Mouse (Mus musculus): ENCODE results near the gene Mrtfa. TPM values are rescaled to one million over a fixed set of nuclear protein-coding genes. Genes with fewer than 3 reads are reported as not detected.

Mrtfa gene
- 10 to 100 TPM; 73.0 to 81.7 TPM for polyA plus RNA-seq (2017; shearing (Covaris generic))

GRCm38 (mm10) chr15:81190630-81191178 lies at the start of gene Mrtfa:
TSS of gene Mrtfa (minus strand) at chr15:81190757.

GRCm38 (mm10) chr15:81235086-81235920 lies 44.7 kb upstream of the Mrtfa start, which contains the start of gene Mchr1:
TSS of gene Mchr1 (plus strand) at chr15:81235499.

GRCm38 (mm10) chr15:80977620-80978334 lies 212.8 kb downstream of the Mrtfa start, which contains the start of gene Sgsm3:
TSS of gene Sgsm3 (plus strand) at chr15:80977765.

Other genes with a start within 250 kb of the Mrtfa start
- 100 to 1,000 TPM; 147 to 150 TPM for gene Adsl, start 242.3 kb downstream of the Mrtfa start, polyA plus RNA-seq (2017; shearing (Covaris generic))
- 1 to 10 TPM; 1.8 to 4.6 TPM for gene Sgsm3, start 213.0 kb downstream of the Mrtfa start, polyA plus RNA-seq (2017; shearing (Covaris generic))
- gene Mchr1, start 44.7 kb upstream of the Mrtfa start, polyA plus RNA-seq (2017; shearing (Covaris generic)) = under 1 TPM in 1 of 2 experiments, not detected in 1; 0.07 TPM
- gene Slc25a17, start 170.1 kb upstream of the Mrtfa start, polyA plus RNA-seq (2017; shearing (Covaris generic)) = 10 to 100 TPM; 45.6 to 70.3 TPM
- gene St13, start 209.3 kb upstream of the Mrtfa start, polyA plus RNA-seq (2017; shearing (Covaris generic)) = 100 to 1,000 TPM in 1 of 2 experiments, 10 to 100 TPM in 1; 92.2 to 103 TPM
- gene Xpnpep3, start 209.4 kb upstream of the Mrtfa start, polyA plus RNA-seq (2017; shearing (Covaris generic)) = 1 to 10 TPM; 4.9 to 8.4 TPM
- 1 to 10 TPM in 1 of 2 experiments, under 1 TPM in 1; 0.73 to 1.9 TPM for gene Dnajb7, start 217.5 kb upstream of the Mrtfa start, polyA plus RNA-seq (2017; shearing (Covaris generic))

Data from activated CD4-positive, CD25-positive, alpha-beta regulatory T cell (primary cell).